Mouse (Mus musculus): ENCODE measurements around the gene ccdc198.
"Not testable (repeated sequence)": the region's sequence is repeated elsewhere in the genome, so short reads cannot be mapped to it uniquely, and the experiment has no call there.

Gene ccdc198

GRCm38 (mm10) chr14:49245126-49245714 lies at the start of gene ccdc198:
Gene ccdc198, minus strand, starts transcription at chr14:49245474.
- ATAC-seq (ENCODE audit: low TSS enrichment) = no peak

GRCm38 (mm10) chr14:49293802-49294449 lies 48.7 kb upstream of the ccdc198 start:
- ATAC-seq (ENCODE audit: low TSS enrichment) = peak; percentile 67

GRCm38 (mm10) chr14:49290029-49290745 lies 44.9 kb upstream of the ccdc198 start:
- ATAC-seq (ENCODE audit: low TSS enrichment) = no peak

GRCm38 (mm10) chr14:49283784-49284655 lies 38.7 kb upstream of the ccdc198 start:
- peak; percentile 98 for ATAC-seq (ENCODE audit: low TSS enrichment)

GRCm38 (mm10) chr14:49278880-49279279 lies 33.6 kb upstream of the ccdc198 start:
- ATAC-seq (ENCODE audit: low TSS enrichment) = no peak

- ATAC-seq (ENCODE audit: low TSS enrichment) = not testable (repeated sequence)
Observed at GRCm38 (mm10) chr14:49278479-49278878, 33.2 kb upstream of the ccdc198 start.

GRCm38 (mm10) chr14:49277642-49278041 lies 32.4 kb upstream of the ccdc198 start:
- no peak for ATAC-seq (ENCODE audit: low TSS enrichment)

- no peak for ATAC-seq (ENCODE audit: low TSS enrichment)
Observed at GRCm38 (mm10) chr14:49275376-49275775, 30.1 kb upstream of the ccdc198 start.

GRCm38 (mm10) chr14:49265286-49266002 lies 20.2 kb upstream of the ccdc198 start:
- no peak for ATAC-seq (ENCODE audit: low TSS enrichment)

GRCm38 (mm10) chr14:49241522-49241921 lies 3.8 kb downstream of the ccdc198 start:
- no peak for ATAC-seq (ENCODE audit: low TSS enrichment)

GRCm38 (mm10) chr14:49238206-49238605 lies 7.1 kb downstream of the ccdc198 start:
- ATAC-seq (ENCODE audit: low TSS enrichment) = peak; percentile 94

- peak; percentile 64 for ATAC-seq (ENCODE audit: low TSS enrichment)
Observed at GRCm38 (mm10) chr14:49234788-49235515, 10.3 kb downstream of the ccdc198 start.

- no peak for ATAC-seq (ENCODE audit: low TSS enrichment)
Observed at GRCm38 (mm10) chr14:49231845-49232244, 13.4 kb downstream of the ccdc198 start.

GRCm38 (mm10) chr14:49226986-49227385 lies 18.3 kb downstream of the ccdc198 start:
- no peak for ATAC-seq (ENCODE audit: low TSS enrichment)

GRCm38 (mm10) chr14:49226471-49226870 lies 18.8 kb downstream of the ccdc198 start:
- ATAC-seq (ENCODE audit: low TSS enrichment) = no peak

- ATAC-seq (ENCODE audit: low TSS enrichment) = no peak
Observed at GRCm38 (mm10) chr14:49221771-49222170, 23.5 kb downstream of the ccdc198 start.

GRCm38 (mm10) chr14:49219466-49220022 lies 25.7 kb downstream of the ccdc198 start:
- not testable (repeated sequence) for ATAC-seq (ENCODE audit: low TSS enrichment)

GRCm38 (mm10) chr14:49218677-49219076 lies 26.6 kb downstream of the ccdc198 start:
- no peak for ATAC-seq (ENCODE audit: low TSS enrichment)

- not testable (repeated sequence) for ATAC-seq (ENCODE audit: low TSS enrichment)
Observed at GRCm38 (mm10) chr14:49210215-49210614, 35.1 kb downstream of the ccdc198 start.

GRCm38 (mm10) chr14:49201073-49201778 lies 44.0 kb downstream of the ccdc198 start:
- ATAC-seq (ENCODE audit: low TSS enrichment) = no peak
